15 mouse cellular contexts compared by ENCODE assay signal in genomic region chr6:37089148-37090111, GRCm38 (mm10).
DNase-seq lines count a peak whose midpoint lies in the region; ATAC-seq and TF ChIP-seq lines count a peak whose summit lies in the region.
"Had no signal": no experiment of that assay in that cellular context is flagged by ENCODE, and none has a peak within 500 bp of the region (broad histone marks: within the 10 kb centered on the region; RNA-seq: fewer than 3 reads in every experiment).

No protein-coding gene starts in this region.

- no peak overlapping the region for H3K27ac ChIP-seq in hindbrain, embryonic 10.5 days
- H3K27ac ChIP-seq in midbrain, embryonic 14.5 days (replicated peaks; ENCODE audit: low read depth, low read length) = no peak overlapping the region
- H3K27ac ChIP-seq: limb, embryonic 12.5 days had no signal

- intact Hi-C loops in gastrocnemius, postnatal 36 days (cut with DNase I) = no loop called here

- TF ChIP-seq CTCF in brain, embryonic 14.5 days (IDR thresholded peaks at IDR 0.05; ENCODE audit: borderline replicate concordance, extremely low read depth, insufficient read depth, insufficient read length) = no peak

- peaks cover 10% of the 10 kb centered on the region for H3K4me1 ChIP-seq in hindbrain, embryonic 10.5 days (replicated peaks)
- H3K4me1 ChIP-seq in midbrain, embryonic 14.5 days (ENCODE audit: control insufficient read depth, insufficient read depth, low read length) = peaks cover 9% of the 10 kb centered on the region; the same call in 1 of the 2 replicates

- no peaks in the 10 kb centered on the region for H3K9me3 ChIP-seq in hindbrain, embryonic 10.5 days
- H3K9me3 ChIP-seq in midbrain, embryonic 14.5 days (ENCODE audit: control insufficient read depth, low read length) = no peaks in the 10 kb centered on the region
- H3K9me3 ChIP-seq: limb, embryonic 12.5 days had no signal

- H3K36me3 ChIP-seq in hindbrain, embryonic 10.5 days = no peaks in the 10 kb centered on the region
- no peaks in the 10 kb centered on the region for H3K36me3 ChIP-seq in midbrain, embryonic 14.5 days (ENCODE audit: control insufficient read depth, insufficient read depth, low read length)
- H3K36me3 ChIP-seq: limb, embryonic 12.5 days had no signal

- no peak for TF ChIP-seq POLR2A in brain, embryonic 14.5 days (IDR thresholded peaks at IDR 0.05; ENCODE audit: borderline replicate concordance, extremely low read depth, insufficient read depth, insufficient read length, poor library complexity, severe bottlenecking)

- no peak overlapping the region for H3K9ac ChIP-seq in midbrain, embryonic 14.5 days (replicated peaks; ENCODE audit: low read length)
- H3K9ac ChIP-seq: limb, embryonic 12.5 days; liver, postnatal 0 days had no signal

- no peak overlapping the region for H3K4me2 ChIP-seq in midbrain, embryonic 14.5 days (ENCODE audit: low read length)
- H3K4me2 ChIP-seq: limb, embryonic 12.5 days had no signal

- peak; percentile 51 for DNase-seq in R1 (ENCODE audit: low read depth, low spot score)
- DNase-seq in brain, embryonic 14.5 days (ENCODE audit: low read depth) = peak; percentile 71
- DNase-seq in hindbrain, embryonic 10.5 days (ENCODE audit: low spot score) = peak; percentile 31
- peak; percentile 65 for DNase-seq in midbrain, embryonic 14.5 days
- no peak for DNase-seq in gastrocnemius, postnatal 36 days
- DNase-seq in spleen, adult 18-20 months = no peak
- no peak for DNase-seq in cerebellum, adult 11-12 months
- DNase-seq: cerebellum, postnatal 10 days; gastrocnemius, postnatal 25 days; kidney, postnatal 10 days; liver, postnatal 0 days had no signal

- no peak overlapping the region for H3K4me3 ChIP-seq in hindbrain, embryonic 10.5 days
- H3K4me3 ChIP-seq in midbrain, embryonic 14.5 days (replicated peaks; ENCODE audit: low read depth, low read length) = no peak overlapping the region
- H3K4me3 ChIP-seq: erythroblast, embryonic 14.5 days; limb, embryonic 12.5 days had no signal

- WGBS in hindbrain, embryonic 10.5 days = 50% methylated on average over 8 of the region's 8 CpGs
- 41% methylated on average over 8 of the region's 8 CpGs for WGBS in midbrain, embryonic 14.5 days

- peak; percentile 76; the same call in 1 of the 2 replicates for ATAC-seq in midbrain, embryonic 14.5 days (ENCODE audit: low FRiP score, low TSS enrichment)
- ATAC-seq: liver, postnatal 0 days; Patski had no signal

- H3K27me3 ChIP-seq in hindbrain, embryonic 10.5 days (ENCODE audit: insufficient read depth, poor library complexity, severe bottlenecking) = no peaks in the 10 kb centered on the region
- no peaks in the 10 kb centered on the region for H3K27me3 ChIP-seq in midbrain, embryonic 14.5 days (ENCODE audit: control insufficient read depth, insufficient read depth, low read length)
- H3K27me3 ChIP-seq: CH12.LX; limb, embryonic 12.5 days had no signal

Comparison
In these comparisons a context has a peak if more than half of its experiments do, and no peak if none do; other contexts are left out.
1. DNase-seq: peak in R1 (single experiment), brain, embryonic 14.5 days (single experiment), hindbrain, embryonic 10.5 days (single experiment) and midbrain, embryonic 14.5 days (single experiment); none in gastrocnemius, postnatal 36 days (0 of 2), spleen, adult 18-20 months (0 of 2) and cerebellum, adult 11-12 months (single experiment).